Mouse (Mus musculus): ENCODE results near the gene Tmem190.

GRCm38 (mm10) chr7:4779921-4780320 is 2.8 kb upstream of the Tmem190 start:
- TF ChIP-seq CTCF (IDR thresholded peaks at IDR 0.05; ENCODE audit: borderline replicate concordance, insufficient read depth, low read length) (no peak), POLR2A (IDR thresholded peaks at IDR 0.05; ENCODE audit: low read depth, low read length) (no peak)
